Mouse (Mus musculus): ENCODE data around the gene Draxin.

DNA sequence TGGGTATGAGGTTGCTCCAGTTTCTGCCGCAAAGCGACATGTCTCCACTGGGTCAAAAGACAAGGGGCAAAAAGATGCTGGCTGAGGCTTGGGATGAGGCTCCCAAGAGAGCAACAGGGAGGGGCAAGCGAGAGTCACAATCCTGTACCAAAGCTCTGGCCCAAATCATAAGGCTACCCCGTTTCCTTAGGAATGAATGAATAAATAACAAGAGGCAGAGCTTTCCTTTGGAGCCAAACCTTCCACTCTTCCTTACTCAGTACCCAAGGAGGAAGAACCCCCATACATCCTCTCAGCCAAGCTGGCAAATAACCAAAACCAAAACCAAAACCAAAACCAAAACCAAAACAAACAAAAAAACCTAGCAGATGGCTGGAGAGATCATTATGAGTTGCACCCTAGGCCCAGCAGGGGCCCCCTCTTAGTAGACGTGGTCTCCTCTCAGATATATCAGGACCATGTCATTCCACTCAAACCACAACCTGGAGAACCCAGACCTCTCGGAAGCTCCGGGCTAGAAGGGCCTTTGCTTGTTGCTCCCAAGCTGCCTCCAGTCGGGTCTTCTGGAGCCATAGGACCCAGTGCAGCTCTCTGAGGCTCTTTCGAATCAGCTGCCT, 60.8 kb downstream of the Draxin start:
- TF ChIP-seq CTCF (IDR thresholded peaks at IDR 0.05; ENCODE audit: extremely low read depth, insufficient read length, insufficient replicate concordance, low read depth, low read length) = no peak
- no peak for TF ChIP-seq POLR2A (IDR thresholded peaks at IDR 0.05; ENCODE audit: low read depth, low read length)

All from small intestine, adult 2 months (tissue).